Mouse (Mus musculus) midbrain, embryonic 11.5 days (tissue): ENCODE data around the gene Cttnbp2nl. TPM values are rescaled to one million over a fixed set of nuclear protein-coding genes. Genes with fewer than 3 reads are reported as not detected.
A peak's percentile ranks its signal among the peaks of the same experiment; 100 is the strongest.

Experiments
- ATAC-seq: fragments of 200-750 bp; cut with Nextera tagmentation; 2 replicates; pipeline ENCODE4 v1.8.0; 2017; ENCODE audit warnings: moderate TSS enrichment, moderate library complexity; ENCODE audit not compliant: low FRiP score
- DNase-seq: peaks from one replicate; pipeline ENCODE4 v3.0.0; 2015; ENCODE audit warnings: low spot score; ENCODE audit errors: missing footprints
- H3K27ac ChIP-seq: fragments of 300-500 bp; sonication (generic); 2 replicates; pipeline ENCODE4 v1.5.1; 2014; ENCODE audit warnings: low read depth, low read length
- H3K27me3 ChIP-seq: fragments of 300-500 bp; sonication (generic); 2 replicates; pipeline ENCODE4 v1.6.1; 2014; ENCODE audit warnings: mild to moderate bottlenecking, low read length, moderate library complexity, mixed read lengths; ENCODE audit not compliant: control insufficient read depth, insufficient read depth
- H3K36me3 ChIP-seq: fragments of 300-500 bp; sonication (generic); 2 replicates; pipeline ENCODE4 v1.6.1; 2014; ENCODE audit warnings: mild to moderate bottlenecking, low read length, moderate library complexity, mixed read lengths; ENCODE audit not compliant: control insufficient read depth, insufficient read depth
- H3K4me1 ChIP-seq: fragments of 300-500 bp; sonication (generic); 2 replicates; pipeline ENCODE4 v1.6.1; 2014; ENCODE audit warnings: low read length; ENCODE audit not compliant: control insufficient read depth, insufficient read depth
- H3K4me2 ChIP-seq: fragments of 300-500 bp; sonication (generic); 2 replicates; pipeline ENCODE4 v1.6.1; 2014; ENCODE audit warnings: mild to moderate bottlenecking, moderate library complexity
- H3K4me3 ChIP-seq: fragments of 300-500 bp; sonication (generic); 2 replicates; pipeline ENCODE4 v1.5.1; 2014; ENCODE audit warnings: low read depth, low read length
- H3K9ac ChIP-seq: fragments of 300-500 bp; sonication (generic); 2 replicates; pipeline ENCODE4 v1.6.1; 2014; ENCODE audit warnings: low read length
- H3K9me3 ChIP-seq: fragments of 300-500 bp; sonication (generic); 2 replicates; pipeline ENCODE4 v1.6.1; 2016; ENCODE audit warnings: low read length; ENCODE audit not compliant: control insufficient read depth
- WGBS: fragments of 180-500 bp; shearing (Covaris S2); extraction: QIAGEN DNeasy Blood & Tissue Kit; methylation state at CpG from one replicate; pipeline ENCODE4 v1.1.7; 2014; 5-methylcytosine and 5-hydroxymethylcytosine counted together
- polyA plus RNA-seq: library from polyadenylated mRNA; unstranded; fragments of >200 nt; fragmentation: Nextera tagmentation; extraction: Ambion mirVana; gene quantifications from 2 replicates; pipeline ENCODE4 v1.2.1, GENCODE M21; 2014

Cttnbp2nl gene
- polyA plus RNA-seq, 1 experiment from 2014 or later: 51.4 TPM

- Histone ChIP-seq H3K4me3 (0 out of 2 replicates have a peak overlapping the region, but pooled peaks have one; percentile 38), H3K4me1 (peaks cover 16% of the 10 kb centered on the region), H3K9ac (no peak overlapping the region), H3K27me3 (peaks cover 56% of the 10 kb centered on the region), H3K27ac (no peak overlapping the region), H3K9me3 (no peaks in the 10 kb centered on the region), H3K36me3 (no peaks in the 10 kb centered on the region), H3K4me2 (peak overlapping the region; percentile 51; the same call in 1 of the 2 replicates)
- peak; percentile 90 for DNase-seq
- ATAC-seq: no peak
- WGBS: 3% methylated on average over 19 of the region's 19 CpGs
Observed at GRCm38 (mm10) chr3:104960026-104961000, 92.6 kb downstream of the Cttnbp2nl start.

- peak; percentile 83 for DNase-seq
- peaks cover 3% of the 10 kb centered on the region for H3K4me1 ChIP-seq
- H3K27ac ChIP-seq: no peak overlapping the region
- no peak overlapping the region for H3K9ac ChIP-seq
- 83% methylated on average over 6 of the region's 6 CpGs for WGBS
- peaks cover 23% of the 10 kb centered on the region for H3K27me3 ChIP-seq
- no peak for ATAC-seq
- H3K4me3 ChIP-seq: no peak overlapping the region
- no peak overlapping the region for H3K4me2 ChIP-seq
- no peaks in the 10 kb centered on the region for H3K9me3 ChIP-seq
- no peaks in the 10 kb centered on the region for H3K36me3 ChIP-seq
Observed at GRCm38 (mm10) chr3:104956131-104956581, 96.8 kb downstream of the Cttnbp2nl start.

DNA sequence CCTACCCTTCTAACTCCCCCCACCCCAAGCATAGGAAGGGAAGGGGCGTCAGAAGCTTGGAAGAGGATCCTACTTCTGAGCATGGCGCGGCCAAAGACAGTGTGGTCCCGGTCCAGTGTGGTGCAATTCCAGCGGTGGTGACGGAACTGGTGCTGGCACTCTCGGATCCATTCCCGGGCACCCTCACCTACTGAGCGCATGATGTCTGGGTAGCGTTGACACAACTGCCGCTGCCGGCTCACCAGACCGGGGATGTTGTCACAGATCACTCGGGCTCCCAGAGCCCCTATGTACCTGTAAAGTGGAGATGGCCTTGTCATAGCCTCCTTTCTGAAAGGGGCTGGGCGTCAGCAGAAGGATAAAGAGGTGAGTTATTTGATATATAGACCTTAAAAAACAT lies 98.4 kb downstream of the Cttnbp2nl start:
- ATAC-seq: no peak
- H3K36me3 ChIP-seq: no peaks in the 10 kb centered on the region

DNA sequence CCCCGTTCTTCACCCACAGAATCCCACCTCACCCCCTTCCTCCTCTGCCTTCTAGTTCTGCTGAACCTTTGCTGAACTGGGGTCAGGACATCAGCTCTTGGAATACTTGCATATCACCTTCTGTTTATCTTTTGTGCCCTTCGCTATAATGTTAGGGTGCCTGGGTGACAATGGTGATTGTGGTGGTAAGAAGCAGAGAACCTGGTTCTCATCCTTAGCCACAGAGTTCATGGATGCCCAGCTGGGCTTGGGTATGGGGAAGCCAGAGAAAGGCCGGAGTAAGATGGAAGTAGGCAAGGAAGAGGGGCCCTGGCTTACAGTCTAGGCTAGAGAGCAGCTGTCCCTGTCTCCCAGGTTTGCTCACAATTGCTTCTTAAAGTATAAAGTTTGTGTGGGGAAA lies 98.8 kb downstream of the Cttnbp2nl start:
- Histone ChIP-seq H3K27me3 (peaks cover 8% of the 10 kb centered on the region), H3K4me1 (no peaks in the 10 kb centered on the region), H3K4me3 (no peak overlapping the region), H3K9me3 (no peaks in the 10 kb centered on the region), H3K4me2 (no peak overlapping the region), H3K27ac (no peak overlapping the region), H3K36me3 (no peaks in the 10 kb centered on the region), H3K9ac (no peak overlapping the region)
- DNase-seq (peak; percentile 73), ATAC-seq (no peak)
- WGBS: 95% methylated on average over 3 of the region's 3 CpGs

More for the DNA sequence above, 98.4 kb downstream of the Cttnbp2nl start:
- Histone ChIP-seq H3K9ac (no peak overlapping the region), H3K27ac (no peak overlapping the region), H3K4me3 (no peak overlapping the region), H3K9me3 (no peaks in the 10 kb centered on the region), H3K4me2 (no peak overlapping the region), H3K4me1 (no peaks in the 10 kb centered on the region), H3K27me3 (peaks cover 8% of the 10 kb centered on the region)
- 97% methylated on average over 15 of the region's 15 CpGs for WGBS
- peak; percentile 33 for DNase-seq

- 94% methylated on average over 23 of the region's 23 CpGs for WGBS
Observed at GRCm38 (mm10) chr3:104952891-104953670, 99.9 kb downstream of the Cttnbp2nl start.

More at GRCm38 (mm10) chr3:104952891-104953670, 99.9 kb downstream of the Cttnbp2nl start:
- ATAC-seq (no peak), DNase-seq (peak; percentile 65)
- Histone ChIP-seq H3K9ac (no peak overlapping the region), H3K27me3 (no peaks in the 10 kb centered on the region), H3K9me3 (no peaks in the 10 kb centered on the region), H3K36me3 (no peaks in the 10 kb centered on the region), H3K4me2 (no peak overlapping the region), H3K27ac (no peak overlapping the region), H3K4me3 (no peak overlapping the region), H3K4me1 (no peaks in the 10 kb centered on the region)

Other genes starting within 250 kb of the Cttnbp2nl start
- gene Mov10, start 234.6 kb downstream of the Cttnbp2nl start, polyA plus RNA-seq: 9.5 and 9.9 TPM in 2 replicates
- 36.3 and 40.3 TPM in 2 replicates for gene St7l, start 189.1 kb downstream of the Cttnbp2nl start, polyA plus RNA-seq
- gene Capza1, start 188.6 kb downstream of the Cttnbp2nl start, polyA plus RNA-seq: 268 and 275 TPM in 2 replicates
- gene Wnt2b, start 91.2 kb downstream of the Cttnbp2nl start, polyA plus RNA-seq: 1.2 TPM in 2 replicates
- gene 4930564D02Rik, start 13.7 kb upstream of the Cttnbp2nl start, polyA plus RNA-seq: not detected in 2 replicates